Mouse (Mus musculus) adrenal gland, postnatal 25 days (tissue): ENCODE measurements around the gene Ptcd3. TPM values are rescaled to one million over a fixed set of nuclear protein-coding genes. Genes with fewer than 3 reads are reported as not detected.
"Not testable (repeated sequence)": the region's sequence is repeated elsewhere in the genome, so short reads cannot be mapped to it uniquely, and the experiment has no call there.

ENCODE experiments used
- DNase-seq: peaks from one replicate; pipeline ENCODE4 v3.0.0; 2021; ENCODE audit warnings: mixed read lengths
- total RNA-seq: library from RNA; stranded (reverse); gene quantifications from 2 replicates; pipeline ENCODE4 v1.2.3, GENCODE M21; 2021

The Ptcd3 gene
- total RNA-seq, 1 experiment from 2014 or later: 107 TPM

GRCm38 (mm10) chr6:71871396-71871795 lies 37.2 kb downstream of the Ptcd3 start:
- no peak for DNase-seq

- DNase-seq: no peak
These were observed 39.7 kb downstream of the Ptcd3 start for GRCm38 (mm10) chr6:71868809-71869208.

- no peak for DNase-seq
These were observed 40.8 kb downstream of the Ptcd3 start for GRCm38 (mm10) chr6:71867751-71868150.

- not testable (repeated sequence) for DNase-seq
These were observed 61.6 kb downstream of the Ptcd3 start for GRCm38 (mm10) chr6:71846906-71847305.

GRCm38 (mm10) chr6:71840597-71841290 lies 67.8 kb downstream of the Ptcd3 start:
- no peak for DNase-seq

GRCm38 (mm10) chr6:71839815-71840214 lies 68.7 kb downstream of the Ptcd3 start:
- DNase-seq: no peak

GRCm38 (mm10) chr6:71836811-71837210 lies 71.7 kb downstream of the Ptcd3 start:
- no peak for DNase-seq

- DNase-seq: peak; percentile 92
These were observed 77.0 kb downstream of the Ptcd3 start for GRCm38 (mm10) chr6:71831581-71831960.

- DNase-seq: peak; percentile 99
These were observed 77.6 kb downstream of the Ptcd3 start, which contains the start of gene Immt for GRCm38 (mm10) chr6:71830690-71831580. Immt (plus strand) TSS chr6:71831331.

Other genes with a start within 250 kb of the Ptcd3 start
- 5.6 and 7.6 TPM in 2 replicates for gene Reep1, start 201.2 kb downstream of the Ptcd3 start, total RNA-seq
- 34.6 and 40.6 TPM in 2 replicates for gene Mrpl35, start 81.8 kb downstream of the Ptcd3 start, total RNA-seq
- 307 and 331 TPM in 2 replicates for gene Immt, start 77.4 kb downstream of the Ptcd3 start, total RNA-seq
- gene Polr1a, start 303 bp upstream of the Ptcd3 start, total RNA-seq: 75.1 and 76.9 TPM in 2 replicates
- 93.4 and 102 TPM in 2 replicates for gene St3gal5, start 188.8 kb upstream of the Ptcd3 start, total RNA-seq